Mouse (Mus musculus): ENCODE results near the gene Arvcf. TPM values are rescaled to one million over a fixed set of nuclear protein-coding genes. Genes with fewer than 3 reads are reported as not detected.

Gene Arvcf
- polyA plus RNA-seq, 1 experiment from 2014 or later = 31.0 TPM

GRCm38 (mm10) chr16:18349761-18350325, 1.9 kb downstream of the Arvcf start:
- Histone ChIP-seq H3K36me3 (ENCODE audit: insufficient read depth, low read length) (no peaks in the 10 kb centered on the region), H3K27ac (ENCODE audit: low read length) (no peak overlapping the region), H3K27me3 (ENCODE audit: insufficient read depth, low read length) (peaks cover 24% of the 10 kb centered on the region), H3K9me3 (ENCODE audit: low read length) (no peaks in the 10 kb centered on the region), H3K4me3 (ENCODE audit: low read length) (no peak overlapping the region), H3K4me1 (ENCODE audit: insufficient read depth, low read length) (peaks cover 6% of the 10 kb centered on the region; the same call in 1 of the 2 replicates), H3K4me2 (replicated peaks; ENCODE audit: low read depth, low read length) (no peak overlapping the region), H3K9ac (replicated peaks; ENCODE audit: low read length) (no peak overlapping the region)
- 78% methylated on average over 12 of the region's 12 CpGs for WGBS
- no peak for ATAC-seq (ENCODE audit: low FRiP score, low TSS enrichment)

DNA sequence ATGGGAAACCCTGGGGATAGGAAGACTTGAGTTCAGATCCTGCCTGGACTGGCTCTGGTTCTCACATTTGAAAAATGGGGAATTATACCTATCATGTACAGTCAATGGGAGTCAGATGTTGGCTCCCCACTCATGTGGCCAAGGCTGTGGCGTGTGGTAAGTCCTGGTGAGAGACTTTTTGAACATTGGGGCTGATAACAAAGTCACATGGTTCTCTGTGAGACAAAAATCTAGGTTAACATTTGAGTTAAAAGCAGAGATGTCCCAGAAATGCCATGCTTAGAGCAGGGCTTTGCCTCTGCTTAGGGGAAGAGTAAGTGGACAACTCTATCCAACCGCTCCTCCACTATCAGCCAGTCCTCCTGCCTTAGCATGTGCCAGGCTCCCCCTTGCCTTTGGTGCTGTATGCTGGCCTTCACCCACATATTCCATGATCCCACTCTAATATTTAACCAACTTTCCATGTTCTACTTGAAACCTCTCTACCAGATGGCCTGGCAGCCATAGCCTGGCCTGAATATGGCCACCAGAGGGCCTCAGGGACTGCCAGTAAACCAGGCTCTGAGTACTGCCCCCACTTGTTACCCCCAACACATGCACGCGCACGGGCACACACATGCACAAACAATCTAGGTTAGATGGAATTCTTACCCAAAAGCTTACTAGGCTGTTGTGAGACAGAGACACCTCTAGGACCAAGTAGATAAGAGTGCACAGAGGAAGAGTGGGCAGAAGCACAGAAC, 3.5 kb downstream of the Arvcf start:
- Histone ChIP-seq H3K4me3 (ENCODE audit: low read length) (no peak overlapping the region), H3K36me3 (ENCODE audit: insufficient read depth, low read length) (no peaks in the 10 kb centered on the region), H3K9me3 (ENCODE audit: low read length) (no peaks in the 10 kb centered on the region), H3K27ac (ENCODE audit: low read length) (no peak overlapping the region), H3K4me1 (ENCODE audit: insufficient read depth, low read length) (peaks cover 6% of the 10 kb centered on the region; the same call in 1 of the 2 replicates), H3K4me2 (replicated peaks; ENCODE audit: low read depth, low read length) (no peak overlapping the region), H3K27me3 (ENCODE audit: insufficient read depth, low read length) (peaks cover 24% of the 10 kb centered on the region), H3K9ac (replicated peaks; ENCODE audit: low read length) (no peak overlapping the region)
- ATAC-seq (ENCODE audit: low FRiP score, low TSS enrichment) = no peak
- 65% methylated on average over 5 of the region's 5 CpGs for WGBS

DNA sequence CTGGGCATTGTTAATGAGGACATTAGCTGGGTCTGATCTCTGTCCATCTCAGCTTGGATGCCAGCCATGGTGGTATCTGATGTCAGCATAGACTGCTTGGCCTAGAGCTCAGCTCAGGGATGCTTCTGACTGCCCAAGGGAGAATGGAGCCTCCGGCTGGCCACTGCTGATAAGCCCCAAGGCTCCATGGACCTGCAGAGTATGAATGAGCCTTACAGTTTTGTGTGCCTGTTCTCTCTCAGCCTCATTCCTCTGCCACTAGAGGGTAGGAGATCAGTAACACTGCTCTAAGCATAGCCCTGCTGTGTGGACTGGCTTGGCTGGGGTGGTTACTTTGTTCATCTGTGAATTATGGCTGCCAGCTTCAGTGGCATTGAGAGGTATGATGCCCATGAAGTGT, 5.1 kb downstream of the Arvcf start:
- Histone ChIP-seq H3K4me3 (ENCODE audit: low read length) (no peak overlapping the region), H3K4me2 (replicated peaks; ENCODE audit: low read depth, low read length) (no peak overlapping the region), H3K27me3 (ENCODE audit: insufficient read depth, low read length) (peaks cover 14% of the 10 kb centered on the region), H3K9me3 (ENCODE audit: low read length) (no peaks in the 10 kb centered on the region), H3K27ac (ENCODE audit: low read length) (no peak overlapping the region), H3K36me3 (ENCODE audit: insufficient read depth, low read length) (no peaks in the 10 kb centered on the region), H3K9ac (replicated peaks; ENCODE audit: low read length) (no peak overlapping the region), H3K4me1 (ENCODE audit: insufficient read depth, low read length) (peaks cover 6% of the 10 kb centered on the region; the same call in 1 of the 2 replicates)
- WGBS = 76% methylated on average over 1 of the region's 1 CpGs
- no peak for ATAC-seq (ENCODE audit: low FRiP score, low TSS enrichment)

DNA sequence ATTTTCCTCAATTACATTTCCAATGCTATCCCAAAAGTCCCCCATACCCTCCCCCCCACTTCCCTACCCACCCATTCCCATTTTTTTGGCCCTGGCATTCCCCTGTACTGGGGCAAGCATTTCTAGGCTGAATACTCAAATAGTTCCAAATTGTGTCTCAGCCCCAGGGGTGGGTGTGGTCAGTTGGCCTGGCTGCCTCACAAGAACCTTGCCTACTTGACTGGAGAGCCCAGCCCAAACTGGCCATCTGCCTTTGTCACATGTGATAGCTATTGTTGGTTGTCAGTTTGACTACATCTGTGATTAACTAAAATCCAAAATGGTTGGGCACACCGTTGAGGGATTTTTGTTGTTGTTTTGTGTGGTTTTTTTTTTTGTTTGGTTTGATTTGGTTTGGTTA, 9.0 kb downstream of the Arvcf start:
- H3K9me3 ChIP-seq (ENCODE audit: low read length) = no peaks in the 10 kb centered on the region
- no peaks in the 10 kb centered on the region for H3K36me3 ChIP-seq (ENCODE audit: insufficient read depth, low read length)
- H3K27ac ChIP-seq (ENCODE audit: low read length) = no peak overlapping the region
- H3K4me3 ChIP-seq (ENCODE audit: low read length) = no peak overlapping the region
- H3K9ac ChIP-seq (replicated peaks; ENCODE audit: low read length) = no peak overlapping the region
- no peaks in the 10 kb centered on the region for H3K27me3 ChIP-seq (ENCODE audit: insufficient read depth, low read length)
- no peak overlapping the region for H3K4me2 ChIP-seq (replicated peaks; ENCODE audit: low read depth, low read length)
- 84% methylated on average over 1 of the region's 1 CpGs for WGBS
- no peaks in the 10 kb centered on the region for H3K4me1 ChIP-seq (ENCODE audit: insufficient read depth, low read length)
- no peak for ATAC-seq (ENCODE audit: low FRiP score, low TSS enrichment)

- Histone ChIP-seq H3K27ac (ENCODE audit: low read length) (no peak overlapping the region), H3K27me3 (ENCODE audit: insufficient read depth, low read length) (no peaks in the 10 kb centered on the region)
- 77% methylated on average over 6 of the region's 6 CpGs for WGBS
Observed at GRCm38 (mm10) chr16:18357977-18358376, 10.0 kb downstream of the Arvcf start.

GRCm38 (mm10) chr16:18360151-18360805, 12.3 kb downstream of the Arvcf start:
- WGBS = 62% methylated on average over 6 of the region's 6 CpGs
- Histone ChIP-seq H3K4me3 (ENCODE audit: low read length) (no peak overlapping the region), H3K9me3 (ENCODE audit: low read length) (peaks cover 4% of the 10 kb centered on the region), H3K9ac (replicated peaks; ENCODE audit: low read length) (no peak overlapping the region), H3K4me2 (replicated peaks; ENCODE audit: low read depth, low read length) (no peak overlapping the region), H3K27me3 (ENCODE audit: insufficient read depth, low read length) (no peaks in the 10 kb centered on the region), H3K36me3 (ENCODE audit: insufficient read depth, low read length) (no peaks in the 10 kb centered on the region), H3K4me1 (ENCODE audit: insufficient read depth, low read length) (no peaks in the 10 kb centered on the region), H3K27ac (ENCODE audit: low read length) (no peak overlapping the region)
- no peak for ATAC-seq (ENCODE audit: low FRiP score, low TSS enrichment)

More at GRCm38 (mm10) chr16:18357977-18358376, 10.0 kb downstream of the Arvcf start:
- H3K36me3 ChIP-seq (ENCODE audit: insufficient read depth, low read length) = no peaks in the 10 kb centered on the region
- no peak overlapping the region for H3K4me3 ChIP-seq (ENCODE audit: low read length)
- H3K9ac ChIP-seq (replicated peaks; ENCODE audit: low read length) = no peak overlapping the region
- H3K9me3 ChIP-seq (ENCODE audit: low read length) = no peaks in the 10 kb centered on the region
- no peak for ATAC-seq (ENCODE audit: low FRiP score, low TSS enrichment)
- H3K4me2 ChIP-seq (replicated peaks; ENCODE audit: low read depth, low read length) = no peak overlapping the region
- H3K4me1 ChIP-seq (ENCODE audit: insufficient read depth, low read length) = no peaks in the 10 kb centered on the region

DNA sequence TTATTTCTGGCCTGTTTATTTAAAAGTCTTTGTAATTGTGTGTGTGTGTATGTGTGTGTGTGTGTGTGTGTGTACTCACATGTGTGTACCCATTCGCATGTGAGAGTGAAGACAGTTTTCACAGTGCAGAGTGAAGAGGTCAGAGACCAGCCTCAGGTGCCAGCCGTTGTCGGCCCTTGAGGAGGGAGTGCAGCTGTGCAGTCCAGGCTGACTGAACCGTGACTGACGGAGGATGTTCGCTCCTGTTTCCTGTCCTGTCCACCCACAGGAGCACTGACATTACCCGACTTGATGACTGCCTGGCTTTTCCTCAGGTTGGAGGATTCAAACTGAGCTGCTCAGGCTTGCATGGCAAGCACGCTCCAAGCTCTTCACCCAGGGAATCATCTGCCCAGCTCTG, 15.0 kb downstream of the Arvcf start:
- ATAC-seq (ENCODE audit: low FRiP score, low TSS enrichment) = peak; percentile 82
- WGBS = 43% methylated on average over 8 of the region's 8 CpGs
- H3K4me1 ChIP-seq (ENCODE audit: insufficient read depth, low read length) = no peaks in the 10 kb centered on the region

GRCm38 (mm10) chr16:18366849-18367248, 18.9 kb downstream of the Arvcf start:
- WGBS = 81% methylated on average over 4 of the region's 4 CpGs
- no peak overlapping the region for H3K9ac ChIP-seq (replicated peaks; ENCODE audit: low read length)
- H3K9me3 ChIP-seq (ENCODE audit: low read length) = peaks cover 4% of the 10 kb centered on the region
- H3K4me1 ChIP-seq (ENCODE audit: insufficient read depth, low read length) = no peaks in the 10 kb centered on the region
- no peak for ATAC-seq (ENCODE audit: low FRiP score, low TSS enrichment)
- no peak overlapping the region for H3K4me2 ChIP-seq (replicated peaks; ENCODE audit: low read depth, low read length)
- H3K4me3 ChIP-seq (ENCODE audit: low read length) = no peak overlapping the region
- H3K36me3 ChIP-seq (ENCODE audit: insufficient read depth, low read length) = no peaks in the 10 kb centered on the region
- no peaks in the 10 kb centered on the region for H3K27me3 ChIP-seq (ENCODE audit: insufficient read depth, low read length)
- no peak overlapping the region for H3K27ac ChIP-seq (ENCODE audit: low read length)

More for the DNA sequence above, 15.0 kb downstream of the Arvcf start:
- Histone ChIP-seq H3K27me3 (ENCODE audit: insufficient read depth, low read length) (no peaks in the 10 kb centered on the region), H3K36me3 (ENCODE audit: insufficient read depth, low read length) (no peaks in the 10 kb centered on the region), H3K4me3 (ENCODE audit: low read length) (no peak overlapping the region), H3K9me3 (ENCODE audit: low read length) (peaks cover 4% of the 10 kb centered on the region), H3K4me2 (replicated peaks; ENCODE audit: low read depth, low read length) (no peak overlapping the region), H3K9ac (replicated peaks; ENCODE audit: low read length) (no peak overlapping the region), H3K27ac (ENCODE audit: low read length) (no peak overlapping the region)

DNA sequence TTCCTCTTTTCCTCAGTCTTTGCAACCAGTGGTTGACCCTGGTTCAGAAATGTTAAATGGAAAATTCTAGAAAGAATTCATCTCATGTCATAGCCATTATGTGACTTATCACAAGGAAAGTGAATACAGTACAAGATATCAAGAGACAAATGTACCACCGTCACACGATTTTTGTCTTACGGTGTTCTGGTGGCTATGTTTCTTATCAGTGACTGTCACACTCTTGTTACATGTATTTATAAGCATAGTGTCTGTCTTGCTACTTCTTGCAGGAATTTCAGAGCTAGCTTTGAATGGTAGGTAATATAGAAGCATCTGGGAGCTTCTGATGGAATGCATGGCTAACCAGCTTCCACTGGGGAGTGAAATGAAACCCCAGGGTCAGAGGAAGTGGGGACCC, 22.2 kb downstream of the Arvcf start:
- ATAC-seq (ENCODE audit: low FRiP score, low TSS enrichment) = no peak
- no peak overlapping the region for H3K4me2 ChIP-seq (replicated peaks; ENCODE audit: low read depth, low read length)
- H3K36me3 ChIP-seq (ENCODE audit: insufficient read depth, low read length) = no peaks in the 10 kb centered on the region
- no peaks in the 10 kb centered on the region for H3K27me3 ChIP-seq (ENCODE audit: insufficient read depth, low read length)
- H3K4me1 ChIP-seq (ENCODE audit: insufficient read depth, low read length) = no peaks in the 10 kb centered on the region
- no peak overlapping the region for H3K9ac ChIP-seq (replicated peaks; ENCODE audit: low read length)
- H3K9me3 ChIP-seq (ENCODE audit: low read length) = no peaks in the 10 kb centered on the region
- no peak overlapping the region for H3K27ac ChIP-seq (ENCODE audit: low read length)
- H3K4me3 ChIP-seq (ENCODE audit: low read length) = no peak overlapping the region
- 92% methylated on average over 3 of the region's 3 CpGs for WGBS

GRCm38 (mm10) chr16:18373632-18374031, 25.6 kb downstream of the Arvcf start:
- no peak for ATAC-seq (ENCODE audit: low FRiP score, low TSS enrichment)
- Histone ChIP-seq H3K4me1 (ENCODE audit: insufficient read depth, low read length) (peaks cover 4% of the 10 kb centered on the region; the same call in 1 of the 2 replicates), H3K36me3 (ENCODE audit: insufficient read depth, low read length) (no peaks in the 10 kb centered on the region), H3K27ac (ENCODE audit: low read length) (no peak overlapping the region), H3K9ac (replicated peaks; ENCODE audit: low read length) (no peak overlapping the region), H3K9me3 (ENCODE audit: low read length) (no peaks in the 10 kb centered on the region), H3K27me3 (ENCODE audit: insufficient read depth, low read length) (no peaks in the 10 kb centered on the region), H3K4me3 (ENCODE audit: low read length) (no peak overlapping the region), H3K4me2 (replicated peaks; ENCODE audit: low read depth, low read length) (no peak overlapping the region)
- 89% methylated on average over 4 of the region's 4 CpGs for WGBS

Data from kidney, embryonic 16.5 days (tissue).